Mouse (Mus musculus) lung, postnatal 14 days (tissue): ENCODE data around the gene Gcc2.
"Not testable (repeated sequence)": the region's sequence is repeated elsewhere in the genome, so short reads cannot be mapped to it uniquely, and the experiment has no call there.

ENCODE experiments used
- DNase-seq: peaks from one replicate; pipeline ENCODE4 v3.0.0; 2021

Gene Gcc2

GRCm38 (mm10) chr10:58255213-58255892 lies at the start of gene Gcc2:
Gcc2 (plus strand) TSS chr10:58255497.
- DNase-seq: peak; percentile 95

- no peak for DNase-seq
Observed at GRCm38 (mm10) chr10:58205986-58206385, 49.3 kb upstream of the Gcc2 start.

GRCm38 (mm10) chr10:58206639-58207404 lies 48.5 kb upstream of the Gcc2 start:
- no peak for DNase-seq

GRCm38 (mm10) chr10:58209710-58210467 lies 45.4 kb upstream of the Gcc2 start:
- no peak for DNase-seq

- DNase-seq: no peak
Observed at GRCm38 (mm10) chr10:58210514-58210913, 44.8 kb upstream of the Gcc2 start.

- no peak for DNase-seq
Observed at GRCm38 (mm10) chr10:58211213-58211612, 44.1 kb upstream of the Gcc2 start.

- DNase-seq: no peak
Observed at GRCm38 (mm10) chr10:58212230-58212629, 43.1 kb upstream of the Gcc2 start.

- DNase-seq: no peak
Observed at GRCm38 (mm10) chr10:58214497-58214896, 40.8 kb upstream of the Gcc2 start.

- no peak for DNase-seq
Observed at GRCm38 (mm10) chr10:58214934-58215333, 40.4 kb upstream of the Gcc2 start.

- DNase-seq: no peak
Observed at GRCm38 (mm10) chr10:58215353-58215752, 39.9 kb upstream of the Gcc2 start.

- no peak for DNase-seq
Observed at GRCm38 (mm10) chr10:58217366-58217765, 37.9 kb upstream of the Gcc2 start.

- DNase-seq: no peak
Observed at GRCm38 (mm10) chr10:58220726-58221125, 34.6 kb upstream of the Gcc2 start.

GRCm38 (mm10) chr10:58221571-58221970 lies 33.7 kb upstream of the Gcc2 start:
- DNase-seq: not testable (repeated sequence)

- DNase-seq: not testable (repeated sequence)
Observed at GRCm38 (mm10) chr10:58223161-58223560, 32.1 kb upstream of the Gcc2 start.

- DNase-seq: peak; percentile 53
Observed at GRCm38 (mm10) chr10:58223972-58224805, 31.1 kb upstream of the Gcc2 start.

GRCm38 (mm10) chr10:58224827-58225785 lies 30.2 kb upstream of the Gcc2 start, which contains the start of gene AW822073:
AW822073 (minus strand) TSS chr10:58224930.
- DNase-seq: not testable (repeated sequence)

- DNase-seq: not testable (repeated sequence)
Observed at GRCm38 (mm10) chr10:58226357-58226756, 28.9 kb upstream of the Gcc2 start.

- not testable (repeated sequence) for DNase-seq
Observed at GRCm38 (mm10) chr10:58227798-58228197, 27.5 kb upstream of the Gcc2 start.

GRCm38 (mm10) chr10:58230021-58230420 lies 25.3 kb upstream of the Gcc2 start:
- DNase-seq: not testable (repeated sequence)

- not testable (repeated sequence) for DNase-seq
Observed at GRCm38 (mm10) chr10:58231088-58231487, 24.2 kb upstream of the Gcc2 start.
